Mouse (Mus musculus): ENCODE results near the gene Aebp2. TPM values are rescaled to one million over a fixed set of nuclear protein-coding genes. Genes with fewer than 3 reads are reported as not detected.
A peak's percentile ranks its signal among the peaks of the same experiment; 100 is the strongest.

The Aebp2 gene
- polyA plus RNA-seq, 1 experiment from 2014 or later = 11.3 TPM

- no peaks in the 10 kb centered on the region for H3K9me3 ChIP-seq (ENCODE audit: control insufficient read depth, low read length)
- no peak overlapping the region for H3K27ac ChIP-seq
- H3K36me3 ChIP-seq (replicated peaks; ENCODE audit: control insufficient read depth, insufficient read depth) = no peaks in the 10 kb centered on the region
- H3K4me1 ChIP-seq (replicated peaks; ENCODE audit: control insufficient read depth, insufficient read depth, low read length) = peaks cover 18% of the 10 kb centered on the region
- no peaks in the 10 kb centered on the region for H3K27me3 ChIP-seq (ENCODE audit: control insufficient read depth, insufficient read depth, low read length)
- 49% methylated on average over 12 of the region's 12 CpGs for WGBS
- no peak for ATAC-seq (ENCODE audit: low FRiP score)
- H3K9ac ChIP-seq = no peak overlapping the region
- H3K4me3 ChIP-seq (replicated peaks; ENCODE audit: low read length) = no peak overlapping the region
- H3K4me2 ChIP-seq (replicated peaks) = no peak overlapping the region
- peak; percentile 25 for DNase-seq (ENCODE audit: low spot score)
These were observed 73.9 kb downstream of the Aebp2 start for GRCm38 (mm10) chr6:140696192-140696879.

DNA sequence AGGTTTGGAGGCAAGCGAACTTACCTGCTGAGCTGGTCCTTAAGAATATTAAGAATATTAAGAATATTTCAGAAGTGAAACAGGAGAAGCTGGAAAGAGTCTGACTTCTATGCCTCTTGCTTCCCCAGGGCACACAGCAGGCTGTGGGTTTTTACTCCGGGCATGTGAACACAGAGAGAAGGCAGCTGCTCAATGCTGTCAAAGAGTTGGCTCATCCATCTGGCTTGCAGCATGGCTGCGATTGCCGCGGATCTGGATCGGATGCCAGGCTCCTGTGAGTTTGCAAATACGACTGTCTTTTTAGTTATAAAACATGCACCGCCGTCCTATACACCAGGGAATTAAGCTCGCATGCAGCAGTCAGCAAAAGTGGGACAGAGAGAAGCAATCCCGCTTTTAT lies 75.5 kb downstream of the Aebp2 start:
- Histone ChIP-seq H3K9me3 (ENCODE audit: control insufficient read depth, low read length) (no peaks in the 10 kb centered on the region), H3K36me3 (replicated peaks; ENCODE audit: control insufficient read depth, insufficient read depth) (no peaks in the 10 kb centered on the region), H3K27me3 (ENCODE audit: control insufficient read depth, insufficient read depth, low read length) (no peaks in the 10 kb centered on the region), H3K4me2 (replicated peaks) (no peak overlapping the region), H3K9ac (no peak overlapping the region), H3K4me1 (replicated peaks; ENCODE audit: control insufficient read depth, insufficient read depth, low read length) (peaks cover 18% of the 10 kb centered on the region), H3K27ac (no peak overlapping the region), H3K4me3 (replicated peaks; ENCODE audit: low read length) (no peak overlapping the region)
- ATAC-seq (ENCODE audit: low FRiP score) (no peak), DNase-seq (ENCODE audit: low spot score) (peak; percentile 30)
- 77% methylated on average over 11 of the region's 11 CpGs for WGBS

DNA sequence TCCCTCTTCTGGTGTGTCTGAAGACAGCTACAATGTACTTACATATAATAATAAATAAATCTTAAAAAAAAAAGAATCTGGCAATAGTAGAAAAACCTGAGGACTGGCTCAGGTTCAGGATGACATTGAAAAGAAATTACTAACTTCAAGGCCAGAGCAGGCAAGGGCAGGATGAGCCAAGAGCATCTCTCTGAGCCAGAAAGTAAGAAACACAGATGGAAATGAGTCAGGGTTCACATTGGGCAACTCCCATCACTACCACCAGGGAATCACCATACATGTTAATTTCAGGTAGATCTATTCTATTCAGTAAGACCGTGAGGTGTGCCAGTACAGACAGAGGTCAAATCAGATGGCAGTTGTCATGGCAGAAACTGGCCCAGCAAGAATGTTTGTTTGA lies 76.1 kb downstream of the Aebp2 start:
- Histone ChIP-seq H3K4me3 (replicated peaks; ENCODE audit: low read length) (no peak overlapping the region), H3K4me2 (replicated peaks) (no peak overlapping the region), H3K4me1 (replicated peaks; ENCODE audit: control insufficient read depth, insufficient read depth, low read length) (peaks cover 18% of the 10 kb centered on the region), H3K9me3 (ENCODE audit: control insufficient read depth, low read length) (no peaks in the 10 kb centered on the region), H3K27ac (no peak overlapping the region), H3K36me3 (replicated peaks; ENCODE audit: control insufficient read depth, insufficient read depth) (no peaks in the 10 kb centered on the region), H3K27me3 (ENCODE audit: control insufficient read depth, insufficient read depth, low read length) (no peaks in the 10 kb centered on the region), H3K9ac (no peak overlapping the region)
- ATAC-seq (ENCODE audit: low FRiP score) = no peak
- no peak for DNase-seq (ENCODE audit: low spot score)
- WGBS = 96% methylated on average over 1 of the region's 1 CpGs

DNA sequence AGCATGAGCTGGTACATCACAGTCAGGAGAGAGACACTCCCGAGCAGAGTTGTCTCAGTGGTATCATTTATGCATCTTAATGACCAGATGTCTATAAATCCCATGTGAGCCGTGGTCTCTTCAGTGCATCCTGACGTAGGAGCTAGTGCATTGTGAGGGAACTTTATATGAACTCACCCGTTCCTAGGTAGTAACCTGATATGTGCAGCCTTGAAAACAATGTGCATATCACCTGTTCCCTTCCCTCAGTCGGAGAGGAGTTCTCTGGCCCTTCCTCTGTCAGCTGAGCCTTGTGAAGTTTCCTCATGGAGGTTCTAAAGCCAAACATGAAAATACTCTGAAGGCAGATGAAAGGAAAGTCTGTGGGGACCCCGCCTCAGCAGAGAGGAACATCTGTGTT lies 78.8 kb downstream of the Aebp2 start:
- WGBS = 81% methylated on average over 6 of the region's 6 CpGs
- H3K4me1 ChIP-seq (replicated peaks; ENCODE audit: control insufficient read depth, insufficient read depth, low read length) = peaks cover 12% of the 10 kb centered on the region
- DNase-seq (ENCODE audit: low spot score) (no peak), ATAC-seq (ENCODE audit: low FRiP score) (no peak)
- no peaks in the 10 kb centered on the region for H3K27me3 ChIP-seq (ENCODE audit: control insufficient read depth, insufficient read depth, low read length)
- no peak overlapping the region for H3K4me2 ChIP-seq (replicated peaks)
- H3K36me3 ChIP-seq (replicated peaks; ENCODE audit: control insufficient read depth, insufficient read depth) = no peaks in the 10 kb centered on the region
- H3K9me3 ChIP-seq (ENCODE audit: control insufficient read depth, low read length) = no peaks in the 10 kb centered on the region
- no peak overlapping the region for H3K27ac ChIP-seq
- H3K9ac ChIP-seq = no peak overlapping the region
- no peak overlapping the region for H3K4me3 ChIP-seq (replicated peaks; ENCODE audit: low read length)

DNA sequence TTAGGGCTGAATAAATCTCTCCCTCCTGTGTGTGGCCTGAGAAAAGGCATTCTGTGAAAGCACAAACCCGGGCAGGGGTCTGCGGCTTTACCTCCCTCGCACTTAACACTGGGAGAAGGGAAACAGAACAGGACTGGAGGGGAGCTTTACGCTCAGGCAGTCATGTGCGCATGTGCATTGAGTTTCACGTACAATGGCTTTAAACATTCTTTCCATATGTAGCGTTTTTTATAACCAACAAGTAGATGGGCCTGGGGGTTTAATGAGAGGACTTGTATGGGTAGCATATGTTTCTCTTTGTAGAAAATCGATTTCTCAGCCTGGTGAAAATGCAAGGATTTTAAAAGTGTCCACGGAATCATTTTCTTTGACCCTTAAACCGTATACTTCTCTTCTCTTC lies 82.7 kb downstream of the Aebp2 start:
- 80% methylated on average over 10 of the region's 10 CpGs for WGBS

DNA sequence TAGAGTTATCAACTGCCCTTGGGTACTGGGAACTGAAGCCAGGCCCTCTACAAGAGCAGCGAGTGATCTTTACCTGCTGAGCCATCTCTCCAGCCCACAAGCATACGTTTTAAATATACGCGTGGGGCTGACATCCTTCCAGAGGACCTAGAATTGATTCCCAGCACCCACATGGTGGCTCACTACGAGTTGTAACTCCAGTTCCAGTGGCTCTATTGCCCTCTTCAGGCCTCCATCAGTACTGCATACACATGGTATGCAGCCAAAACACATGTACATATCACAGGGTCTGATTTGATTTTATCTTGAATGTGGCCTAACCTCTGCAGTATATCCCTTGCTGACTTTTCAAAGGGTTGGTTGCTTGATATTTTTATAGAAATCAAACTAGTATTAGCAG lies 83.6 kb downstream of the Aebp2 start:
- 91% methylated on average over 5 of the region's 5 CpGs for WGBS
- H3K9ac ChIP-seq = no peak overlapping the region
- no peak overlapping the region for H3K27ac ChIP-seq
- ATAC-seq (ENCODE audit: low FRiP score) = no peak
- no peaks in the 10 kb centered on the region for H3K9me3 ChIP-seq (ENCODE audit: control insufficient read depth, low read length)
- no peak overlapping the region for H3K4me3 ChIP-seq (replicated peaks; ENCODE audit: low read length)
- H3K4me2 ChIP-seq (replicated peaks) = no peak overlapping the region
- DNase-seq (ENCODE audit: low spot score) = no peak
- no peaks in the 10 kb centered on the region for H3K4me1 ChIP-seq (replicated peaks; ENCODE audit: control insufficient read depth, insufficient read depth, low read length)
- H3K36me3 ChIP-seq (replicated peaks; ENCODE audit: control insufficient read depth, insufficient read depth) = no peaks in the 10 kb centered on the region
- H3K27me3 ChIP-seq (ENCODE audit: control insufficient read depth, insufficient read depth, low read length) = no peaks in the 10 kb centered on the region

More for the DNA sequence above, 82.7 kb downstream of the Aebp2 start:
- no peak for DNase-seq (ENCODE audit: low spot score)
- H3K4me2 ChIP-seq (replicated peaks) = no peak overlapping the region
- no peaks in the 10 kb centered on the region for H3K4me1 ChIP-seq (replicated peaks; ENCODE audit: control insufficient read depth, insufficient read depth, low read length)
- H3K4me3 ChIP-seq (replicated peaks; ENCODE audit: low read length) = no peak overlapping the region
- H3K9ac ChIP-seq = no peak overlapping the region
- no peaks in the 10 kb centered on the region for H3K27me3 ChIP-seq (ENCODE audit: control insufficient read depth, insufficient read depth, low read length)
- H3K36me3 ChIP-seq (replicated peaks; ENCODE audit: control insufficient read depth, insufficient read depth) = no peaks in the 10 kb centered on the region
- H3K9me3 ChIP-seq (ENCODE audit: control insufficient read depth, low read length) = no peaks in the 10 kb centered on the region
- ATAC-seq (ENCODE audit: low FRiP score) = no peak
- H3K27ac ChIP-seq = no peak overlapping the region

- Histone ChIP-seq H3K27me3 (ENCODE audit: control insufficient read depth, insufficient read depth, low read length) (no peaks in the 10 kb centered on the region), H3K4me2 (replicated peaks) (no peak overlapping the region), H3K9me3 (ENCODE audit: control insufficient read depth, low read length) (no peaks in the 10 kb centered on the region), H3K36me3 (replicated peaks; ENCODE audit: control insufficient read depth, insufficient read depth) (no peaks in the 10 kb centered on the region), H3K27ac (no peak overlapping the region), H3K4me3 (replicated peaks; ENCODE audit: low read length) (no peak overlapping the region), H3K9ac (no peak overlapping the region), H3K4me1 (replicated peaks; ENCODE audit: control insufficient read depth, insufficient read depth, low read length) (no peaks in the 10 kb centered on the region)
- ATAC-seq (ENCODE audit: low FRiP score) (no peak), DNase-seq (ENCODE audit: low spot score) (no peak)
- WGBS = 82% methylated on average over 10 of the region's 10 CpGs
These were observed 85.6 kb downstream of the Aebp2 start for GRCm38 (mm10) chr6:140708059-140708458.

DNA sequence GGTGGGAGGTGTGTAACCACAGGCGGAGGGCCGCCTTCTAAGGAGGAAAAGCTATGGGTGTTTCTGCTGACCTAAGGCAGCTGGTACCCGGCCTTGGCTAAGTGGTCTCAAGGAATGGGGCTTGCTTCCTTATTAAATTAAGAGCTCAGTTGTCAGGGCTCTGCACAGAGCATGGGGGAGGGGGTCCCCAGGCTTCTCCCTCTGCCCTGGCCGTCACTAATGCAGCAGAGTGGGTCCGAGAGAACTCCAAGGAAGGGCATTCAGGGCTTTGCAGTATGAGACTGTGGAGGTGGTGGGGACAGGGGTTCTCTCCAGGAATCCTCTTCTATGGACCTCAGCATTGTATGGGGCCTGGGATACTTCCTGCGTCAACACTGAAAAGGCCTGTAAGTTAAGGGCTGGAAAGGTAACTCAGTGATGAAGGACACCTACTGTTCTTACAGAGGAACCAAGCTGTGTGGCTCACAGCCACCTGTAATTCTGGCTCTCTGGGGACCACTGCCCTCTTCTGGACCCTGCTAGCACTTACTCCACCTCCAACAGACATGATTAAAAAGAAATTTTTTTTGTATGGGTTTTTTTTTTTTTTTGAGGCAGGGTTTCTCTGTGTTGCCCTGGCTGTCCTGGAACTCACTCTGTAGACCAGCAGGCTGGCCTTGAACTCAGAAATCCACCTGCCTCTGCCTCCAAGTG lies 87.1 kb downstream of the Aebp2 start:
- ATAC-seq (ENCODE audit: low FRiP score) (no peak), DNase-seq (ENCODE audit: low spot score) (no peak)
- WGBS = 57% methylated on average over 6 of the region's 6 CpGs
- Histone ChIP-seq H3K9ac (no peak overlapping the region), H3K4me1 (replicated peaks; ENCODE audit: control insufficient read depth, insufficient read depth, low read length) (no peaks in the 10 kb centered on the region), H3K27me3 (ENCODE audit: control insufficient read depth, insufficient read depth, low read length) (no peaks in the 10 kb centered on the region), H3K36me3 (replicated peaks; ENCODE audit: control insufficient read depth, insufficient read depth) (no peaks in the 10 kb centered on the region), H3K4me2 (replicated peaks) (no peak overlapping the region), H3K27ac (no peak overlapping the region), H3K9me3 (ENCODE audit: control insufficient read depth, low read length) (no peaks in the 10 kb centered on the region), H3K4me3 (replicated peaks; ENCODE audit: low read length) (no peak overlapping the region)

- Histone ChIP-seq H3K9me3 (ENCODE audit: control insufficient read depth, low read length) (no peaks in the 10 kb centered on the region), H3K9ac (no peak overlapping the region), H3K27me3 (ENCODE audit: control insufficient read depth, insufficient read depth, low read length) (no peaks in the 10 kb centered on the region), H3K36me3 (replicated peaks; ENCODE audit: control insufficient read depth, insufficient read depth) (no peaks in the 10 kb centered on the region), H3K4me2 (replicated peaks) (no peak overlapping the region), H3K4me3 (replicated peaks; ENCODE audit: low read length) (no peak overlapping the region), H3K27ac (no peak overlapping the region), H3K4me1 (replicated peaks; ENCODE audit: control insufficient read depth, insufficient read depth, low read length) (no peaks in the 10 kb centered on the region)
- ATAC-seq (ENCODE audit: low FRiP score) (no peak), DNase-seq (ENCODE audit: low spot score) (peak; percentile 87)
- 3% methylated on average over 11 of the region's 11 CpGs for WGBS
These were observed 90.3 kb downstream of the Aebp2 start for GRCm38 (mm10) chr6:140712754-140713153.

Measured in hindbrain, embryonic 14.5 days (tissue).